Mouse (Mus musculus) small intestine, adult 2 months (tissue): ENCODE data around the gene Lmbr1. TPM values are rescaled to one million over a fixed set of nuclear protein-coding genes. Genes with fewer than 3 reads are reported as not detected.
"Not testable (repeated sequence)": the region's sequence is repeated elsewhere in the genome, so short reads cannot be mapped to it uniquely, and the experiment has no call there.

ENCODE experiments used
- H3K27ac ChIP-seq: fragments of 200-500 bp; 2 replicates; pipeline ENCODE4 v1.5.1; 2012; ENCODE audit warnings: low read depth, low read length, control low read depth, inconsistent platforms; ENCODE audit not compliant: insufficient read depth
- H3K27me3 ChIP-seq: fragments of 200-500 bp; 2 replicates; pipeline ENCODE4 v1.6.1; 2012; ENCODE audit warnings: mild to moderate bottlenecking, moderate library complexity, low read length, inconsistent platforms; ENCODE audit not compliant: control insufficient read depth, insufficient read depth
- H3K36me3 ChIP-seq: fragments of 200-500 bp; 2 replicates; pipeline ENCODE4 v1.6.1; 2012; ENCODE audit warnings: mild to moderate bottlenecking, low read length, control low read depth, inconsistent platforms; ENCODE audit not compliant: control insufficient read depth, insufficient read depth
- H3K4me1 ChIP-seq: fragments of 200-500 bp; 2 replicates; pipeline ENCODE4 v1.6.1; 2012; ENCODE audit warnings: low read length, inconsistent platforms, mixed read lengths; ENCODE audit not compliant: control insufficient read depth, insufficient read depth, insufficient read length
- H3K4me3 ChIP-seq: fragments of 200-500 bp; 2 replicates; pipeline ENCODE4 v1.5.1; 2012; ENCODE audit warnings: low read depth, mild to moderate bottlenecking, control low read depth, inconsistent platforms, low read length, moderate library complexity
- CTCF ChIP-seq: fragments of 200-500 bp; IDR thresholded peaks from 2 replicates; pipeline ENCODE4 v1.5.1; 2012; ENCODE audit warnings: low read depth, mild to moderate bottlenecking, control low read depth, inconsistent platforms, low read length, moderate library complexity, mixed read lengths; ENCODE audit not compliant: insufficient replicate concordance, insufficient read length; ENCODE audit errors: extremely low read depth
- POLR2A ChIP-seq: fragments of 200-500 bp; IDR thresholded peaks from 2 replicates; pipeline ENCODE4 v1.6.1; 2012; ENCODE audit warnings: low read depth, mild to moderate bottlenecking, control low read depth, inconsistent platforms, low read length, moderate library complexity
- WGBS: fragments of 180-500 bp; shearing (Covaris S2); methylation state at CpG from one replicate; pipeline ENCODE4 v1.1.7; 2018; 5-methylcytosine and 5-hydroxymethylcytosine counted together
- polyA plus RNA-seq: library from polyadenylated mRNA; depleted of rRNA; stranded (reverse); fragments of >200 nt; gene quantifications from 2 replicates; pipeline ENCODE4 v1.2.3, GENCODE M21; 2012; rRNA removed

The Lmbr1 gene
- polyA plus RNA-seq: 0.79 and 1.5 TPM in 2 replicates

GRCm38 (mm10) chr5:29378298-29379036 lies at the start of gene Lmbr1:
Gene Lmbr1 (minus strand): TSS chr5:29378390.
- H3K27ac ChIP-seq: peak within 1 kb of the TSS; percentile 70
- 1% methylated on average over 40 of the region's 40 CpGs for WGBS
- peak; percentile 3; the same call in 1 of the 2 replicates for TF ChIP-seq CTCF
- TF ChIP-seq POLR2A: peak; percentile 38
- H3K4me1 ChIP-seq: peaks cover 2% of the 10 kb centered on the region; the same call in 1 of the 2 replicates
- no peaks in the 10 kb centered on the region for H3K36me3 ChIP-seq
- peak within 1 kb of the TSS; percentile 92 for H3K4me3 ChIP-seq
- no peaks in the 10 kb centered on the region for H3K27me3 ChIP-seq

- WGBS: 36% methylated on average over 3 of the region's 3 CpGs
- H3K36me3 ChIP-seq, H3K27me3 ChIP-seq, H3K4me1 ChIP-seq, H3K4me3 ChIP-seq, H3K27ac ChIP-seq: not testable (repeated sequence)
Measured at GRCm38 (mm10) chr5:29423330-29423729, 45.1 kb upstream of the Lmbr1 start.

GRCm38 (mm10) chr5:29413041-29413440 lies 34.9 kb upstream of the Lmbr1 start:
- H3K27ac ChIP-seq: no peak overlapping the region
- peaks cover 11% of the 10 kb centered on the region for H3K27me3 ChIP-seq
- no peaks in the 10 kb centered on the region for H3K4me1 ChIP-seq
- no peak overlapping the region for H3K4me3 ChIP-seq
- TF ChIP-seq POLR2A: no peak
- TF ChIP-seq CTCF: no peak
- H3K36me3 ChIP-seq: no peaks in the 10 kb centered on the region
- 71% methylated on average over 3 of the region's 3 CpGs for WGBS

DNA sequence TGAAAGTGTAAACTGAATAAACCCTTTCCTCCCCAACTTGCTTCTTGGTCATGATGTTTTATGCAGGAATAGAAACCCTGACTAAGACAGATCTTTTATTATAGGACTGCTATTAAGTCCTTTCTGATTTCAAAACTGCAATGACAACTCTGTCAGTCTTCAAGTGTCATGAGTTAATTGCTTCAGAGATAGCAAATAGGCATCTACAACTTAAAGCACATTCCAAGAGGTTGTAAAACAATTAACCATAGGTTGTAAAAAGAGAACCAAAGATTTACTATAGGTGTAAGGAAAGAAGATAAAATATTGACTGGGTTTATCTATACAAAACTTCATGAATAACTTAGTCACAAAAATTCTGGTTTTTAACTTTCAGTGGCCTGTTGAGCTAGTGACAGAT lies 32.7 kb upstream of the Lmbr1 start:
- TF ChIP-seq POLR2A: no peak

DNA sequence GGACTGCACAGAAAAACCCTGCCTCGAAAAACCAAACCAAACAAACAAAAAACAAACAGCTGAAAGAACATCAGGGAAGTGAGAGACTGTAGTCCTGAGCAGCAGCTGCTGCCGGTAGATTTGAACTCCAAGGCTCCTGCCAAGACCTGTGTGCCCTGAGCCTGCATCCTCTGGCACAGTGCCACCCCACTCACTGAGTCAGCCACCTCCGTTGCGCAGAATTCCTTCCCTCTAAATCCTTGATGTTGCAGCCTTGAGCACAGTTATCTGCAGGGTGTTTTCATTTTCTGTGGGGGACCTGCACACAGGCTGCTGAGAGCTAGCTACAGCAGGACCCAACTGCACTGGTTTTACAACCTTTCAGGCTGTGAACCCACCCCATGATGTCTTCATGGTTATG lies 20.2 kb upstream of the Lmbr1 start:
- Histone ChIP-seq H3K36me3 (no peaks in the 10 kb centered on the region), H3K27me3 (peaks cover 9% of the 10 kb centered on the region; the same call in 1 of the 2 replicates), H3K27ac (no peak overlapping the region), H3K4me3 (no peak overlapping the region), H3K4me1 (no peaks in the 10 kb centered on the region)
- no peak for TF ChIP-seq POLR2A
- no peak for TF ChIP-seq CTCF
- WGBS: 25% methylated on average over 4 of the region's 4 CpGs

More for the DNA sequence above, 32.7 kb upstream of the Lmbr1 start:
- Histone ChIP-seq H3K4me1 (no peaks in the 10 kb centered on the region), H3K36me3 (no peaks in the 10 kb centered on the region), H3K4me3 (no peak overlapping the region), H3K27me3 (peaks cover 11% of the 10 kb centered on the region), H3K27ac (no peak overlapping the region)

DNA sequence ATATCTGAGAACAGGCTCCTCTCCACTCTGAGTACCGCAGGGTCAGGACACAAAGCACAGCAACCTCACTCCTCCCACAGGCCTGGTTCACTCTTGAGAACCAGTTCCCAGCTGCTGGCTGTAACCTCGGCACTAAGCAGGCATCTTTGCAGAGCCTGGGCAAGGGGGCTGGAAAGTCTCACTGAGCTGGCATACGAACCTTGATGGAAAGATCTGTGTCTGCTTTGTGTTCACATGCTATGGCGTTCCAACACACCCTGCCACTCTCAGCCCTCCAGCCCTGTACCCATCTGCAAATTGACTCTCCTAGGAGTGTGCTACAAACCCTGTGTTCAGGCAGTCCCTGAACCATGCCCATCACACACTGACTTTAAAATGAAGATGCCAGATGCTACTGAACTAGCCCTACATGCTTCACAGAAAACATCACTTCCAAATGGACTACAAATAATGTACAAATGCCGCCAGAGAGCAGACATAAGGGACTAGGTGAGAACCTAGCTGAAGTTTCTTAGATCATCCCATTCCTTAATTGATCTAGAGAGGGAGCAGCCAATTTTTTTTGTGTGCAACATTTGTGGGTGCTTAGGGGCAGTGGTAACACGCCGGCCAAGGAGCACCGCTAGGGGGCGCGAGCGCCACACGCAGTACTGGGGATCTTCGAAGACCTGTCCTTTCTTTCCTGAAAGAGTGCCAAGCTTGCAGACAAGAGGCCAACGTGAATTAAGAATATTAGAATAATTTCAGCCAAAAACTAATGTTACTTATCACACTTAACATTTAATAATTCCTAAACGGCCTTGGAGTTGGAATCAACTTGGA lies 11.0 kb upstream of the Lmbr1 start:
- TF ChIP-seq POLR2A (no peak), CTCF (peak; percentile 98)
- 21% methylated on average over 15 of the region's 15 CpGs for WGBS
- no peak overlapping the region for H3K27ac ChIP-seq

GRCm38 (mm10) chr5:29388181-29388943 lies 10.2 kb upstream of the Lmbr1 start:
- TF ChIP-seq POLR2A (no peak), CTCF (no peak)
- Histone ChIP-seq H3K4me3 (no peak overlapping the region), H3K36me3 (no peaks in the 10 kb centered on the region), H3K27ac (peak overlapping the region; percentile 8; the same call in 1 of the 2 replicates), H3K27me3 (no peaks in the 10 kb centered on the region), H3K4me1 (peaks cover 4% of the 10 kb centered on the region; the same call in 1 of the 2 replicates)
- 23% methylated on average over 7 of the region's 7 CpGs for WGBS

More for the DNA sequence above, 11.0 kb upstream of the Lmbr1 start:
- Histone ChIP-seq H3K27me3 (no peaks in the 10 kb centered on the region), H3K4me3 (no peak overlapping the region), H3K4me1 (peaks cover 4% of the 10 kb centered on the region; the same call in 1 of the 2 replicates), H3K36me3 (no peaks in the 10 kb centered on the region)
